Mouse (Mus musculus) liver, embryonic 14.5 days (tissue): ENCODE data around the gene Azin2.

ENCODE experiments used
- CTCF ChIP-seq: IDR thresholded peaks from 2 replicates; pipeline ENCODE4 v1.5.1; 2016; ENCODE audit warnings: antibody characterized with exemption, low read depth, control low read depth
- EP300 ChIP-seq: IDR thresholded peaks from 2 replicates; pipeline ENCODE4 v1.6.1; 2016; ENCODE audit warnings: antibody characterized with exemption, low read depth

DNA sequence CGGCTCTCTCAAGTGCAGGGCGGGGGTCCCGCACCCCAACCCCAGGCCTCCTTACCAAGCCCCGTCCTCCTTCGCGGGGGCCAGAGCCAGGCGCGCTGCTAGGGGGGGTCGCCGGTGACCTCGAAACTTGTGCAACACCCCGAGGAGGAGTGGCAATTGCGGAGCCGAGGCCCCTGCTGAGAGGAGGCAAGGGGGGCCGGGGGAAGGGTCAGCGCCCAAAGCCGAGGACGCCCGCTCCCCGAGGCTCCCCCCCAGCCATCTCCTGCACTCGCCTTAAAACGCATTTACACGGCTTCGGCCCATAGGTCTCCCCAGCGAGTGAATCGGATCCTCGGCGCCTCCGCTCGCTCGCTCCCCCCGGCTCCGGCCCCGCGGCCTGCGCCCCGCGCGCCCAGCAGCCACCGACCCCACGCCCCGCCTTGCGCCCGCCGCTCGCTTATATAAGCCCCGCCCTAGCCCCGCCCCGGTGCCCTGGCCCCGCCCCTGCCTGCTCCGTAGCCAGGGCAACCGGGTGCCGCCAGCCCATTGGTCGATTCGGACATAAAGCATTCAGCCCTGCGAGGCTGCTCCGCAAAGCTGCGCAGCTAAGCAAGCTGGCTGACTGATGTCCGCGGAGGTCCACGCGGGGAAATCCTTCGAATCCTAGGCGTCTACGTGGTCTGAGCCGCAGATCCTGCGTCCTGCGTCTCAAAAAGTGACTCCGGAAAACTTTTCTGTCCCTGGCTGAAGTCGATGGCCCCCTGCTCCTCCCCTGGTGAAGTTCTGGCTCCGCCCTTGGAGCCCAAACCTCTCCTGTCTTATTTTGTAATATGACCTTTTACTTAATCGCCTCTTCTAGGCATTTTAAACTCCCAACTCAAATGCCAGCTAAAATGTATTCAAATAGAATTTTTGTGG lies at the start of gene Azin2:
- TF ChIP-seq CTCF (no peak), EP300 (no peak)
